Mouse (Mus musculus) telencephalon, adult 2 months (tissue): ENCODE data around the gene Edem1.

Experiments
- DNase-seq: peaks from one replicate; pipeline ENCODE4 v3.0.0-alpha.2; 2011; ENCODE audit warnings: low read depth, low spot score

Gene Edem1

DNA sequence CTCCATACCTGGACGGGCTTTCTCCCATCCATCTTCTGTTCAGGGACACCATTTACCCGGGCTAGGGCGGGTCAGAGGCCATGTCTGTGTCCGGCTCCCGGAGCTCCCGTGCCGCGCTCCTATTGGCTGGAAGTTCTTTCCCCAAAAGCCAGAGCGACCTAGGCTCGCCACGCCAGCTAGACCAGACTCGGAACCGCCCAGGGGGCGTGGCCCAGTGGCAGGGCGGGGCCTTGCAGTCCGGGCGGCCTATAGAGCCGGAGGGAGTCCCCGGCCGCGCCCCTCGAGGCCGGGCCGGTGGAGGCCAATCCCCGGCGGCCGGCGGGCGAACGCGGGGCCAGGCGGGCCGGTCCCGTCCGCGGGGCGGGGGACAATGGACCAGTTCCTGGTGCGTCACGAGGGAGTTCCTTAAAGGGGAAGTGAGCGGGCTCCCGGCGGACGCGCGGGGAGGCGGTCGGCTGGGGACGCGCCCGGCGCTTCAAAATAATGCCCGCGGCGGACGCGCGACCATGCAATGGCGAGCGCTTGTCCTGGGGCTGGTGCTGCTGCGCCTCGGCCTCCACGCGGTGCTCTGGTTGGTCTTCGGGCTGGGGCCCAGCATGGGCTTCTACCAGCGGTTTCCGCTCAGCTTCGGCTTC is at the start of gene Edem1:
Gene Edem1, plus strand, starts transcription at position 408 of the 635 bp plus-strand sequence.
- DNase-seq = peak; percentile 83

DNA sequence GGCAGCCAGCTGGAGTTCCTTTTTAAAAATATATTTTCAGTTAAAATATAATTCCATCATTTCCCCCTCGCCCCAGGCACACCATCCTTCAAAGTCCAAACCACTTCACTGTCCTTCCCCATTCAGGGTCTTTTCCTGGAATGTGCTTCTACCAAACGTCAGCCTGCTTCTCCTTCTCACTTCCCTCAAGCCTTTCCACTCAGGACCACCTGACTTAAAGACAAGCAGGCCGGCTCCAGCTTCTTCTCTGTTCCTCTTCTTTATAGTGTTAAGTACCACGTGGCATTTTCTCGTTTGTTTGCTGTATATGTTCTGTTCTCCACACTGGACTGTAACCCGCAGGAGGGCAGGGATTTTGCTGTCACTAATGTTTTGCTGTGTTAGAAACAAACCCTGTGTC is 46.6 kb upstream of the Edem1 start:
- no peak for DNase-seq

DNA sequence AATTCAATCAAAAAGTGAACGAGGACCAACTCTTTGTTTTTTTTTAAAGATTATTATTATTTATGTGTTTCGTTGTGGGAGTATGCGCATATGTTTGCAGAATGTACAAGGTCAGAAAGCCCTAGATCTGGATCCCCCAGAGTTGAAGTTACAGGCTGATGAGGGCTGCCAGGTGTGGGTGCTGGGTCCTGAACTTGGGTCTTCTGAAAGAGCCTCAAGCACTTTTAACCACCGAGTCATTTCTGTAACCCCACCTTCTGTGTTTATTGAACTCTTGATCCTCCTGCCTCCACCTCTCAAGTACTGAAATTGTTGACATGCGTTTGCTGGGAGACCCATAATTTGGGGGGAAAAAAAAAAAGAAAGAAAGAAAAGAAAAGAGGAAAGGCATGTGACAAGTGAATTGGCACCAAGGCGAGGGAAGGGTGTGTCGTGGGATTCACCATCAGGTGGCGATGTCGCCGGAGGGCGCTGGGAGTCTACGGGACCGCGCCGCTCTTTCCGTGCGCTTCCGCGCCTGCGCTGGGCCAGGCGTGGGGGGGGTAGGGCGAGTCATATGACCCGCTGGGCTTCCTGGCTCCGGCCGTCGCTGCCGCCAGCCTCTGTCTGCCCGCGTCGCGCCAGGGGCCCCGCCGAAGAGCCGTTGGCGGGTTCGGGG is 45.8 kb upstream of the Edem1 start, which contains the start of gene Arl8b:
Gene Arl8b, plus strand, starts transcription at position 574 of the 658 bp plus-strand sequence.
- peak; percentile 89 for DNase-seq

DNA sequence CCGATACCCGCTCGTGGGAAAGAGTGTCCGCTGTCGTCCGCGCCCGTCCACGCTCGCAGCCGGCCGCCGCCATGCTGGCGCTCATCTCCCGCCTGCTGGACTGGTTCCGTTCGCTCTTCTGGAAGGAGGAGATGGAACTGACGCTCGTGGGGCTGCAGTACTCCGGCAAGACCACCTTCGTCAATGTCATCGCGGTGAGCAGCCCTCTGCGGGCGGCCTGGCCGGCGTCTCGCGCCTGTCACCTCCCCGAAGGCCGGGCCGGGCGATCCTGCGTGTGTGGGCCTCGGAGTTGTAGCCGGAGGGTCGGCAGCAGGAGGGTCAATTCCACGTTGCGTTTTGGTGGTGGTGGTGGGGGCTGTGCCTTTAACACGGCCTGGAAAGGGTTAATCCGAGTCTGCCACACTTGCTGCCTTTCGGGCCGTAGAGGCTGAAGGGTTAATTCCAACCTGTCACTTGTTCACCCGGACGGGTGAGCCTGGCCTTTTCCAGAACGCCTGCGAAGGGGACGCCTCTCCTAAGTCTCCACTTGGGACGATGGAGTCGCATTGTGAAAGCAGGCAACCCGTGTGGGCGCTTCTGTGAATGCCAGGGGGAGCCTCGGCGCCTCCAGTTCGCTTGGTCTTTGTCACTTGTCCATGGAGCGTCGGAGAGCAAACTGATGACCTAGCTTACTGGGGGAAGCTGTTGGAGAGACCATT is 45.1 kb upstream of the Edem1 start:
- no peak for DNase-seq

DNA sequence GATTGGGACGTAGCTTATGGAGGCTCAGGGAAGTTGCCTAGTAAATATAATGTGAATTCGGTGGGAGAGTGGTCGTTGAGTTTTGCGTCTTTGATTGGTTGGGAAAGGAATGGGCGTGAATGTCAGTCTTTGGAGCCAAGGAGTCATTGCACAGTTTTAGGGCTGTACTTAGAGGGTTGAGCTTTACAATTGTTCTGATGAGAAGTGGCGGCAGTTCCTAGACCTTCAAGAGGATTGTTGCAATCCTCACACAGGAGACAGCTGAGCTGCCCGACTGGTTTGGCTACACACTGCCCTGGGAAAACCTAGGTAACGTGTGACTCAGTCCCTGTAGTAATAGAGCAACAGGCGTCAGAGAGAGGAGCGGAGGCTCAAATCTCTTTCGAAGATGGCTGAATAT is 44.4 kb upstream of the Edem1 start:
- DNase-seq = no peak

DNA sequence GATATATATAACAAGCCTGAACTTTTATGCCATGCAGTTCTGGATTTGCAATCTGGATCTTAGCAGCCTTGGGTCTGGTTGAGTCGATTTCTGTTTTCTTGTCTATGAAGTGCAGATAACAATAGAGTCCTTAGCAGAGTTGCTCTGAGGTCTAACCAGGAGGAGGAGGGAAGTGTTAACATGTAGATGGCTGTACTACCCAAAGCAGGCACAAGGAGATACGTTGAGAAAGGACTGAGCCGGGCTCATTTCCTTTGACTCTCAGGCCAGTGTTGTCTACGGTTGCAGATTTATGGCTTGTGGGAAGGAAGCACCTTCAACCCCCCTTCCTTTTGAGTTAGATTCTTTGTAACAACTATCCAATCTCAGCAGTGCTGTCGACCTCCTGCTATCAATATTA is 43.6 kb upstream of the Edem1 start:
- no peak for DNase-seq

DNA sequence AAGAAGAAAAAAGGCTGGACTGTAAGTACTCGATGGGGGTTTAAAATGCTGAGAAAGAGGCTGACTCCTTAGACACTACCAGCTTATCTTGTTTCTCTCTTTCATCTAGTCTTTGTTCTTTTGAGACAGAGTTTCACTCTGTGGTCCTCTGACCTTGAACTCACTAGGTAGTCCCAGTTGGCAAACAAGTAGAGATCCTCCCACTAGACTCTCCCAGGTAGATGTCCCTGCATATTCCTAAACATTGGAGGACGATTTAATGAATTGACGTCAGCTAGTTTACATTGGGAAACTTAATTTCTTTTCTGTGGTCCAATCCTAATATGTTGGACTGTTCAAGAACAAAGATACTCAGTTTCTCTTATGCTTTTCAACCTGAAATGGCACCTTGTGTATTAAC is 42.9 kb upstream of the Edem1 start:
- no peak for DNase-seq

DNA sequence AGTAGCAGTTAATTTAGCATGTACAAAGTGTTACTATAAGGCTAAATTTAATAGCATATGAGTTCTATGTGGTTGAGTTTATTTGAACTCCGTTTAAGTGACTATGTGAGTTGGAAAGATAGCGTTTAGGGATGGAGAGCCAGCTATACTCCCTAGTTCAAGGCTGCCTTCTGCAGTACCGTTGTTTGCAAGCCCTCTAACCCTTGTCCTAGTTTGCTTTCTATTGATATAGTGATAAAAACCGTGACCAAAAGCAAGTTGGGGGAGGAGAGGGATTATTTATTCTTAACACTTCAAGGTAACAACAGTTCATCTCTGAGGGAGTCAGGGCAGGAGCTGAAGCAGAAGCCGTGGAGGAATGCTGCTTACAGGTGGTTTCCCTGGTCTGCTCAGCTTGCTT is 36.9 kb upstream of the Edem1 start:
- no peak for DNase-seq

DNA sequence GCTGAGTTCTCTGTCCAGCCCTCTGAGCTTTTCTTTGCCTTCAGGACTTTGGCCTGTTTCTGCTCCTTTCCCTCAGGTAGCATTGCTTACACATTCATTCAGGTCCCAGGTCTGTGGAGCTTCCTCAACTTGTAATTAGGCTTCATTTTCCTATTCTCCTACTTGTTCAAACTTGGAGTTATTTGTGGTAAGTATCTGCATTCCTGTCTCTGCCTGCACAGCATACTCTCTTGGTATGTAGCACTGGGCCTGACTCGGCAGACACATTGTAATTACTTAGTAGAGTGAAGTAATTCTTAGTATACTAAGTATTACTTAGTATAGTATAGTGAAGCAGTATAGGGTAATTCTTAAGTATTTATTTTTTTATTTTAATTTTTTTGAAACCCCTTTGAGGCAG is 32.5 kb upstream of the Edem1 start:
- no peak for DNase-seq

DNA sequence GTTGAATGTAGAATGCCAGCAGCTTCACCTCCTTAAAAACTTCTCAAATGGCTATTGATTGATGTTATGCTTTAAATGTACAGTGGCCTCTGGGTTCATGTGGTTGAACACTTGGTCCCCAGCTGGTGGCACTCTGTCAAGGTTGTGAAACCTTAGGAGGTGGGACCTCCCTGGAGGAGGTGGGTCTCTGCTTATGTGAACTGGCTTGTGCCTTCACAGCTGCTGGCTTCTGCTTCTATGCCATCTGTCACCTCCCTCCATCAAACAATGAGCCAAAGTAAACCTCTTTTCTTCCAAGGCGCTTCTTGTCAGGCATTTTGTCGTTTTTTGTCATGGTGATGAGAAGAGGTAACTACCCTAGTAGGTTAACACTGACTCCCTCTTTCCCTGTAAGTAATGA is 31.7 kb upstream of the Edem1 start:
- no peak for DNase-seq

DNA sequence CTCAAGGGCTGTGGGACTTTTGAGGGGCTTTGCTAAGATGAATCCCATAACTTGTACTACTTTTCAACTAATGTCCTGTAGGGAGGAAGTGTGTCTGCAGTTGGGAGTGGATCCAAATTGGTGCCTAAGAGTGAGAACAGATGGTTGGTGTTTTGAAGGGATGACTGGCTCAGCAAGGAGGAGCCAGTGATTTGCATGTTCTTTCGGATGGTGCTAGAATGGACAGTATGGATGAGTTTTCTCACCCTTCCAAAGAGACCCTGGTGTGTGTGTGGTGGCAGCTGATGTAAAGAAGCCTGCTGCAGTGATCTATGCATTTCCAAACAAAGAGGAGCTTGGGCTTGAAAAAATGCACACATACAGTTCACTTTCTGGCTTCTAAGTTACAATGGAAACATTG is 23.2 kb upstream of the Edem1 start:
- peak; percentile 58 for DNase-seq

DNA sequence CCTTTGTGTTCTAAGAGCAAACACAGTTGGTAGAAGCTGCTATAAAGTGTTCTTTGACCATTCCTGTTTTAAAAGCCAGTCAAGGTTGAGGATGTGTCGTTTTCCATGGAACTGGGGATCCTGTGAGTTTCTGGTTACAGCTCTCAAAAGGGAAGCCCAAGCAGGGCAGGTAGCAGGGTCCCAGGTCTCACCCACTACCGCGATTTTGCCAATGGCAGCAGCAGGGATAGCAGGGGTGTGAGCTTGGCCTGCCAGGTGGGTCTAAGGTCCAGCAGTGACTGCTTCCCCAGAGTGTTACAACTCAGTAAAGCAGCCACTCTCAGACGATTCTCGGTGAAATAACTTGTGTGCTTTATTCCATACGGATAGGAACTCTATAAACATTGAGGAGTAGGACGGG is 22.6 kb upstream of the Edem1 start:
- no peak for DNase-seq

DNA sequence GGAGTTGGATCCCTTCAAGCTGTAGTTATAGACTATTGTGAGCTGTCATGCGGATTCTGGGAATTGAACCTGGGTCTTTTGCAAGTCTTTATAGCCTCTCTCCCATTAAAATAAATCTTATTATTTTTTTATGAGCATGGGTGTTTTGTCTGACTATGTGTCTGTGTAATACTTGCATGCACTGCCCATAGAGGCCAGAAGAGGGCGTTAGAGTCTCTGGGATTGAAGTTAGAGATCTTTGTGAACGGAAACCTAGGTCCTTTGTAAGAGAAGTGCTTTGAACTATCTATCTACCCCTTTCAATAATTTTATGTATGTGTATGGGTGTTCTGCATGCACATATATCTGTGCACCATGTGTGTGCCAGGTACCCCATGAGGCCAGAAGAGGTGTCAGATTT is 21.0 kb upstream of the Edem1 start:
- no peak for DNase-seq

DNA sequence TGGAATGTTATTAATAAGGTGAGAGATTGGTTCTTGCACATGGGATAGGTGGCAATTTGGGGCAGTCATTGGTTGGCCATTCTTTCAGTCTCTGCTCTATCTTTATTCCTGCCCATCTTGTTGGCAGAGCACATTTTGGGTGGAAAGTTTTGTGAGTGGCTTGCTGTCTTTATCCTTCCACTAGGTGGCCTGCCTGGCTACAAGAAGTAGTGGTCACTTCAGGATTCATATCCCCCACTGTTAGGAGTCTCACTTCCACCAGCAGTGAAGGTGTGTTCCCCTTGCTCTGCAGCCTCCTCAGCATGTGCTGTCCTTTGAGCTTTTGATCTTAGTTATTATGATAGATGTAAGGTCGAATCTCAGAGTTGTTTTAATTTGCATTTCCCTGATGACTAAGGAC is 19.7 kb upstream of the Edem1 start:
- no peak for DNase-seq

DNA sequence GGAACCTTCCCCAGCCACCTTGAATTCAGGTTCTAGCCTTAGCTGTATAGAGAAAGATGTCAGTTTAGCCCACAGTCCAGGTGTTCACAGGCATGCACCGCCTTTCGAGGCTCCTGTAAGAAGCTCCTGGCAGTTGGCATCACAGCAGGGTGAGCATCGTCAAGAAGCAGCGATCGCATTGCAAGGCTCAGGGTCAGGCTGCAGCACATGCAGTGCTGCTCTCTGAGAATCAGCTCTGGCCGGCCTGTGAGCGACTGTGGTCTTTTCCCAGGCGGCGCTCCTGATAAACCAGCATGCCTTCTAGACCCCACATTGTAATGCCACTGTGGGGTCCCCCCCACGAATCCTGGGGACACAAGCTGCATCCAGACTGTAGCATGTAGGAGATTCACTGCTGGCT is 18.2 kb upstream of the Edem1 start:
- DNase-seq = no peak

DNA sequence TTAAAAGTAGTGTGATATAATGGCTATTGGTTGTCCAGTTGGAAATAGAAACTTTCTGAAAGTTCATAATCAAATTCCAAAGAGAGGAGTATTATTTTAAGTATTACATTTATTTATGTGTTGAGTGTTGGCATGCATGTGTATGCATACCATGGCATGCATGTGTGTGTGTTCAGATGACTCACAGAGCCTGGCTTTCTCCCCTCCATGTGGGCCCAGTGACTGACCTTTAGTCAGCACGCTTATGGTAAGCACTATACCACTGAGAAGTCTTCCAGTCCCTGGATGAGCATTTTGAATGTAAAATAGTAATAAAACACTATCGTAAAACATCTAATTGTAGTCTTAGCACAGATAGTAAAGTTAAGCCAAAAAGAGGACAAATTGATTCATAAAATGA is 16.3 kb upstream of the Edem1 start:
- DNase-seq = no peak

DNA sequence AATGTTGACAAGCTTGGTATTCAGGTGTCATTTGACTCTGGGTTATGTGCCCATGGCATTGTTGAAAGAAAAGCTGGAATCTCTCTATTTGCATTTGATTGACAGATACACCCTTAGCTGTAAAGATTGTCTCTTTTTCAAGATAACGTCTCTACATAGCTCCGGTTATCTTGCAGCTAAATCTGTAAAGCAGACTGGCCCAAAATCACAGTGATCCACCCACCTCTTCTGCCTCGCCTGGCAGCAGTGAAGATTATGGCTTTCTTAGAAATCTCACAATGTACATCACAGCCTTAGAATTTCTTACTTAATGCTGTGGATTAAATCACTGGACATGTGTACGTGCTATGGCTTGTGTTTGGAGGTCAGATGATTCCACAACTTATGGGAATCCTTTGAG is 10.9 kb upstream of the Edem1 start:
- no peak for DNase-seq

DNA sequence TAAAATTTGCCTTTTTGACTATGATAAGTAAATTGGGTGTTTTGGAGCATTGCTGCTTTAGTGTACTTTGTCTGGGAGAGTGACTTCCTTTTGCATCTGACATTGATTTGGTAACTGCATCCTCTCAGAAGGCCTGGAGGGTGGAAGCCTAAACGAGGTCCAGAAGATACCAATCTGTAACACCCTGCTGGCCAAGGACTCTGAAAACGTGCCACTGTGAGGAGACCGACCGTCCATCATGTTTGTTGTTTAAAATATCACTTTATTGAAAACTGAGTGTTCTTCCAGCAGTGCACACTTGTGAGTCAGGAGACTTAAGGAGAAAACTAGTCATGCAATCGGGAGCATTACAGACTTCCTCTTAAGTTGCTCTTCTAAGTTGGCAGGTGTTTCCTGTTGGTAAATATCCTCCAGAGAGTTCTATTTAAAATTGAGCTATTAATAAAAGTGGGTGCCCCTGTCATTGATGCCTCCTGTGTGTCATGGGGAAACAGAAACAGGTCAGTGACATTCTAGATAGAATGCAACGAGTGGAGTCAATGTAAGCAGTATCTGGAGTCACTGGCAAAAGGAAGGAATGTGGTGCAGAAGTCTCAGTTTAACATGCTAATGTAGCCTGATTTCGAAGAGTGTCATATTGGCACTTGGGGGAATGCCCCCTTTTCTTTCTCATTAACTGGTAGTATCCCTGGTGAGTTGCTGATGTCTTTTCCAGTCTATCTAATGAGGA is 3.5 kb upstream of the Edem1 start:
- DNase-seq = no peak

DNA sequence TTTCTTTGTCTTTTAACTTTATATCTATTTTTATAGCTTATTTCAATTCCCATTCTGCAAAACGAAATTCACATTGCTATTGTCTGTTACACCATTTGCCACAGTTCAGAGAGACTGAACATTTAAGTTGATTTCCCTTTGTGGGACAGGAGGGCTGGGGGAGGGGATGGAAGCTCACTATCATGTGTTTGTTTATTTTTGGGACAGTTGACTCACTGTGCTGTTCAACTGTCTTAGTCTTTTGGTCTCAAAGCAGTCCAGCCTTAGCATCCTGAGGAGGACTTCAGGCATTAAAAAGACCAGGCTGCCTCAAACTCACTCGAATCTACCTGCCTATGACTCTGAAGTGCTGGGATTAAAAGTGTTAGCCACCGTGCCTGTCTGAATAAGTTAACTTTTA is 2.4 kb upstream of the Edem1 start:
- DNase-seq = no peak

DNA sequence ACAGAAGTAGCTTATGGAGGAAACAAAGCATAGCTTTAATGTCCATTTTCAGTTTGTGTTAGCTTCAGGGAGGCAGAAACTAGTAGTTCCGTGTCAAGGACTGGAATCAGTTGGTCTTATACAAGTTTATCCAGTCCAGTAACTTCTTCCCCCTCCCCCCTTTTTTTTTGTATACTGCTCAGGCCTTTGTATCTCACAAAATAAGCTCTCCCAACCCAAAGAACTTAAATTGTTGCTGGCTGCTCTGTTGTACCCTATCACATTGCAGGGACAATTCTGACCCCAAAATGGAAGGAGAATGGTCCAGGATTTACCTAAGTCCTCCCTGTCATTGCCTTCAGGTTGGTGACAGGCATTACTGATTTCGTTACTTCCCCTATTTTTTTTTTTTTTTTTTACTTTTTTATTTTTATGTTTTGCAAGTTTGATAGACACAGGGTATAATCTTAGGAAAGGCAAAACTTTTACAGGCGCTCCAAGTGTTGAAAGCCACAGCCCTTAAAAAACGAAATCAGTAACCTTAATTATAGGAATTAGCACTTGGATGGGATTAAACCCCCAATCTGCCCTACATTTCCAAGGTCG is 1.0 kb upstream of the Edem1 start:
- no peak for DNase-seq

DNA sequence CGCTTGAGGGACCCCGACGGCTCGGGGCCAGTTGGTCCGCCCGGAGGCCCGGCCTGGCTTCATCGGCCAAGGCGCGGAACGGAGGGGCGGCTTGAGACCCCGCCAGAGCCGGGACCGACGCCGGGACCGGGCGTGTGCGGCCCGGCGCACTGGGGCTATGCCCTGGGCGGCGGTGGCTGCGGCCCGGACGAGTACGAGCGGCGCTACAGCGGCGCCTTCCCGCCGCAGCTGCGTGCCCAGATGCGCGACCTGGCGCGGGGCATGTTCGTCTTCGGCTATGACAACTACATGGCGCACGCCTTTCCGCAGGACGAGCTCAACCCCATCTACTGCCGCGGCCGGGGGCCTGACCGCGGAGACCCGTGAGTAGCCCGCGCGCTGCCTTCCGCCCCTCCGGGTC is 431 bp downstream of the Edem1 start:
- DNase-seq = no peak
